Mouse (Mus musculus) liver, embryonic 14.5 days (tissue): ENCODE results near the gene Acp2.

Experiments
- CTCF ChIP-seq: IDR thresholded peaks from 2 replicates; pipeline ENCODE4 v1.5.1; 2016; ENCODE audit warnings: antibody characterized with exemption, low read depth, control low read depth
- EP300 ChIP-seq: IDR thresholded peaks from 2 replicates; pipeline ENCODE4 v1.6.1; 2016; ENCODE audit warnings: antibody characterized with exemption, low read depth

GRCm38 (mm10) chr2:91157002-91157752 is 45.5 kb upstream of the Acp2 start:
- TF ChIP-seq CTCF (no peak), EP300 (no peak)
